In genomic region chr5:51445726-51446125, GRCm38 (mm10) we compare ENCODE assay signal across 17 mouse cellular contexts.
"Had no signal": no experiment of that assay in that cellular context is flagged by ENCODE, and none has a peak within 500 bp of the region (broad histone marks: within the 10 kb centered on the region; RNA-seq: fewer than 3 reads in every experiment).

No protein-coding gene starts in this region.

- H3K27me3 ChIP-seq: liver, embryonic 13.5 days; midbrain, embryonic 12.5 days; midbrain, embryonic 15.5 days; neural tube, embryonic 12.5 days; neural tube, embryonic 15.5 days had no signal

- H3K27ac ChIP-seq: left cerebral cortex, adult 2 months; liver, embryonic 13.5 days; macrophage; midbrain, embryonic 12.5 days; midbrain, embryonic 15.5 days; neural tube, embryonic 12.5 days; neural tube, embryonic 15.5 days; stomach, postnatal 0 days had no signal

- ATAC-seq: lung, postnatal 0 days; midbrain, embryonic 15.5 days had no signal

- H3K4me3 ChIP-seq: left cerebral cortex, adult 2 months; liver, embryonic 13.5 days; midbrain, embryonic 12.5 days; midbrain, embryonic 15.5 days; neural tube, embryonic 12.5 days; neural tube, embryonic 15.5 days had no signal

- DNase-seq: layer of hippocampus, postnatal 36 days; liver, embryonic 13.5 days; lung, embryonic 14.5 days; right cerebral cortex, adult 18-20 months; right cerebral cortex, postnatal 14 days; right cerebral cortex, postnatal 4 days; thymus, adult 2 months; thymus, postnatal 14 days; thymus, postnatal 4 days had no signal

- H3K36me3 ChIP-seq: liver, embryonic 13.5 days; midbrain, embryonic 12.5 days; midbrain, embryonic 15.5 days; neural tube, embryonic 12.5 days; neural tube, embryonic 15.5 days had no signal

- H3K4me1 ChIP-seq: liver, embryonic 13.5 days; midbrain, embryonic 12.5 days; midbrain, embryonic 15.5 days; neural tube, embryonic 12.5 days; neural tube, embryonic 15.5 days had no signal

- H3K9me3 ChIP-seq: liver, embryonic 13.5 days; midbrain, embryonic 12.5 days; midbrain, embryonic 15.5 days; neural tube, embryonic 12.5 days; neural tube, embryonic 15.5 days had no signal

- H3K4me2 ChIP-seq: liver, embryonic 13.5 days; lung, embryonic 14.5 days; midbrain, embryonic 12.5 days; midbrain, embryonic 15.5 days; neural tube, embryonic 12.5 days; neural tube, embryonic 15.5 days had no signal

- H3K9ac ChIP-seq: liver, embryonic 13.5 days; lung, embryonic 14.5 days; midbrain, embryonic 12.5 days; midbrain, embryonic 15.5 days; neural tube, embryonic 12.5 days; neural tube, embryonic 15.5 days had no signal
